Mouse (Mus musculus) stomach, postnatal 0 days (tissue): ENCODE data around the gene Cadps2.

Source experiments
- CTCF ChIP-seq: IDR thresholded peaks from 2 replicates; pipeline ENCODE4 v1.5.1; 2016; ENCODE audit warnings: antibody characterized with exemption, low read depth, mild to moderate bottlenecking, moderate library complexity
- EP300 ChIP-seq: optimal IDR thresholded peaks from 2 replicates; pipeline ENCODE3; 2016; ENCODE audit warnings: antibody characterized with exemption

GRCm38 (mm10) chr6:23245545-23246011 lies 593.6 kb downstream of the Cadps2 start:
- TF ChIP-seq CTCF (no peak), EP300 (no peak)
